Mouse (Mus musculus): ENCODE measurements around the gene Lpar1. TPM values are rescaled to one million over a fixed set of nuclear protein-coding genes. Genes with fewer than 3 reads are reported as not detected.

The Lpar1 gene
- polyA plus RNA-seq, 1 experiment = 53.6 TPM

- TF ChIP-seq POLR2A (IDR thresholded peaks at IDR 0.05; ENCODE audit: borderline replicate concordance, insufficient read depth, low read length) (no peak), CTCF (IDR thresholded peaks at IDR 0.05; ENCODE audit: borderline replicate concordance, insufficient read depth, low read depth, low read length) (no peak)
Observed at GRCm38 (mm10) chr4:58504250-58504649, 49.4 kb downstream of the Lpar1 start.

GRCm38 (mm10) chr4:58501012-58501777 is 52.5 kb downstream of the Lpar1 start:
- WGBS = 56% methylated on average over 21 of the region's 21 CpGs

More at GRCm38 (mm10) chr4:58504250-58504649, 49.4 kb downstream of the Lpar1 start:
- no peak for DNase-seq
- H3K4me3 ChIP-seq (replicated peaks; ENCODE audit: insufficient read depth, low read depth, low read length) = no peak overlapping the region
- 90% methylated on average over 2 of the region's 2 CpGs for WGBS
- H3K27ac ChIP-seq (ENCODE audit: insufficient read depth, low read length) = no peak overlapping the region
- H3K4me1 ChIP-seq (ENCODE audit: control insufficient read depth, insufficient read depth, low read length) = peaks cover 3% of the 10 kb centered on the region
- no peaks in the 10 kb centered on the region for H3K27me3 ChIP-seq (ENCODE audit: control insufficient read depth, insufficient read depth, low read length)

GRCm38 (mm10) chr4:58499831-58500230 is 53.9 kb downstream of the Lpar1 start:
- Histone ChIP-seq H3K27me3 (ENCODE audit: control insufficient read depth, insufficient read depth, low read length) (no peaks in the 10 kb centered on the region), H3K4me1 (ENCODE audit: control insufficient read depth, insufficient read depth, low read length) (no peaks in the 10 kb centered on the region; the same call in 1 of the 2 replicates), H3K4me3 (replicated peaks; ENCODE audit: insufficient read depth, low read depth, low read length) (no peak overlapping the region), H3K27ac (ENCODE audit: insufficient read depth, low read length) (peak overlapping the region; percentile 50; the same call in 1 of the 2 replicates)
- 15% methylated on average over 3 of the region's 3 CpGs for WGBS
- no peak for DNase-seq
- TF ChIP-seq POLR2A (IDR thresholded peaks at IDR 0.05; ENCODE audit: borderline replicate concordance, insufficient read depth, low read length) (no peak), CTCF (IDR thresholded peaks at IDR 0.05; ENCODE audit: borderline replicate concordance, insufficient read depth, low read depth, low read length) (no peak)

More at GRCm38 (mm10) chr4:58501012-58501777, 52.5 kb downstream of the Lpar1 start:
- no peak overlapping the region for H3K27ac ChIP-seq (ENCODE audit: insufficient read depth, low read length)
- no peak overlapping the region for H3K4me3 ChIP-seq (replicated peaks; ENCODE audit: insufficient read depth, low read depth, low read length)
- no peak for TF ChIP-seq CTCF (IDR thresholded peaks at IDR 0.05; ENCODE audit: borderline replicate concordance, insufficient read depth, low read depth, low read length)
- TF ChIP-seq POLR2A (IDR thresholded peaks at IDR 0.05; ENCODE audit: borderline replicate concordance, insufficient read depth, low read length) = no peak
- no peaks in the 10 kb centered on the region for H3K27me3 ChIP-seq (ENCODE audit: control insufficient read depth, insufficient read depth, low read length)
- no peak for DNase-seq
- no peaks in the 10 kb centered on the region; the same call in 1 of the 2 replicates for H3K4me1 ChIP-seq (ENCODE audit: control insufficient read depth, insufficient read depth, low read length)

- DNase-seq = peak in 1 of 2 experiments; percentile 13
- Histone ChIP-seq H3K27me3 (ENCODE audit: control insufficient read depth, insufficient read depth, low read length) (no peaks in the 10 kb centered on the region), H3K4me3 (replicated peaks; ENCODE audit: insufficient read depth, low read depth, low read length) (no peak overlapping the region), H3K4me1 (ENCODE audit: control insufficient read depth, insufficient read depth, low read length) (no peaks in the 10 kb centered on the region; the same call in 1 of the 2 replicates), H3K27ac (ENCODE audit: insufficient read depth, low read length) (no peak overlapping the region)
- WGBS = 63% methylated on average over 3 of the region's 3 CpGs
- TF ChIP-seq POLR2A (IDR thresholded peaks at IDR 0.05; ENCODE audit: borderline replicate concordance, insufficient read depth, low read length) = no peak
- no peak for TF ChIP-seq CTCF (IDR thresholded peaks at IDR 0.05; ENCODE audit: borderline replicate concordance, insufficient read depth, low read depth, low read length)
Observed at GRCm38 (mm10) chr4:58499241-58499640, 54.5 kb downstream of the Lpar1 start.

GRCm38 (mm10) chr4:58498734-58499133 is 55.0 kb downstream of the Lpar1 start:
- Histone ChIP-seq H3K4me1 (ENCODE audit: control insufficient read depth, insufficient read depth, low read length) (no peaks in the 10 kb centered on the region; the same call in 1 of the 2 replicates), H3K27me3 (ENCODE audit: control insufficient read depth, insufficient read depth, low read length) (no peaks in the 10 kb centered on the region), H3K4me3 (replicated peaks; ENCODE audit: insufficient read depth, low read depth, low read length) (peak overlapping the region; percentile 15), H3K27ac (ENCODE audit: insufficient read depth, low read length) (no peak overlapping the region; the same call in 1 of the 2 replicates)
- WGBS = 44% methylated on average over 6 of the region's 6 CpGs
- no peak for TF ChIP-seq POLR2A (IDR thresholded peaks at IDR 0.05; ENCODE audit: borderline replicate concordance, insufficient read depth, low read length)
- TF ChIP-seq CTCF (IDR thresholded peaks at IDR 0.05; ENCODE audit: borderline replicate concordance, insufficient read depth, low read depth, low read length) = no peak
- DNase-seq = no peak

GRCm38 (mm10) chr4:58497284-58497683 is 56.4 kb downstream of the Lpar1 start:
- TF ChIP-seq CTCF (IDR thresholded peaks at IDR 0.05; ENCODE audit: borderline replicate concordance, insufficient read depth, low read depth, low read length) (no peak), POLR2A (IDR thresholded peaks at IDR 0.05; ENCODE audit: borderline replicate concordance, insufficient read depth, low read length) (no peak)
- Histone ChIP-seq H3K4me1 (ENCODE audit: control insufficient read depth, insufficient read depth, low read length) (no peaks in the 10 kb centered on the region; the same call in 1 of the 2 replicates), H3K27me3 (ENCODE audit: control insufficient read depth, insufficient read depth, low read length) (no peaks in the 10 kb centered on the region), H3K27ac (ENCODE audit: insufficient read depth, low read length) (no peak overlapping the region), H3K4me3 (replicated peaks; ENCODE audit: insufficient read depth, low read depth, low read length) (no peak overlapping the region)
- WGBS = 92% methylated on average over 4 of the region's 4 CpGs
- no peak for DNase-seq

GRCm38 (mm10) chr4:58496743-58497142 is 57.0 kb downstream of the Lpar1 start:
- whole genome bisulfite sequencing = 91% methylated on average over 8 of the region's 8 CpGs
- H3K27me3 ChIP-seq (ENCODE audit: control insufficient read depth, insufficient read depth, low read length) = no peaks in the 10 kb centered on the region
- TF ChIP-seq POLR2A (IDR thresholded peaks at IDR 0.05; ENCODE audit: borderline replicate concordance, insufficient read depth, low read length) = no peak
- TF ChIP-seq CTCF (IDR thresholded peaks at IDR 0.05; ENCODE audit: borderline replicate concordance, insufficient read depth, low read depth, low read length) = no peak
- H3K27ac ChIP-seq (ENCODE audit: insufficient read depth, low read length) = no peak overlapping the region
- no peak overlapping the region for H3K4me3 ChIP-seq (replicated peaks; ENCODE audit: insufficient read depth, low read depth, low read length)
- H3K4me1 ChIP-seq (ENCODE audit: control insufficient read depth, insufficient read depth, low read length) = no peaks in the 10 kb centered on the region; the same call in 1 of the 2 replicates
- no peak for DNase-seq

- Histone ChIP-seq H3K4me1 (ENCODE audit: control insufficient read depth, insufficient read depth, low read length) (no peaks in the 10 kb centered on the region), H3K27ac (ENCODE audit: insufficient read depth, low read length) (no peak overlapping the region), H3K4me3 (replicated peaks; ENCODE audit: insufficient read depth, low read depth, low read length) (no peak overlapping the region), H3K27me3 (ENCODE audit: control insufficient read depth, insufficient read depth, low read length) (no peaks in the 10 kb centered on the region)
- WGBS = 75% methylated on average over 3 of the region's 3 CpGs
- TF ChIP-seq CTCF (IDR thresholded peaks at IDR 0.05; ENCODE audit: borderline replicate concordance, insufficient read depth, low read depth, low read length) (no peak), POLR2A (IDR thresholded peaks at IDR 0.05; ENCODE audit: borderline replicate concordance, insufficient read depth, low read length) (no peak)
- no peak for DNase-seq
Observed at GRCm38 (mm10) chr4:58491742-58492141, 62.0 kb downstream of the Lpar1 start.

Measured in cerebellum, adult 2 months (tissue).